Mouse (Mus musculus): ENCODE measurements around the gene Ube2v1.
"Not testable (repeated sequence)": the region's sequence is repeated elsewhere in the genome, so short reads cannot be mapped to it uniquely, and the experiment has no call there.

The Ube2v1 gene

GRCm38 (mm10) chr2:167622965-167623364 lies 8.9 kb downstream of the Ube2v1 start:
- DNase-seq (ENCODE audit: low read depth, low spot score) = no peak

- no peak for DNase-seq (ENCODE audit: low read depth, low spot score)
Measured at GRCm38 (mm10) chr2:167622352-167622751, 9.5 kb downstream of the Ube2v1 start.

- no peak for DNase-seq (ENCODE audit: low read depth, low spot score)
Measured at GRCm38 (mm10) chr2:167621255-167622087, 10.4 kb downstream of the Ube2v1 start.

- DNase-seq (ENCODE audit: low read depth, low spot score) = no peak
Measured at GRCm38 (mm10) chr2:167617472-167617871, 14.4 kb downstream of the Ube2v1 start.

GRCm38 (mm10) chr2:167617034-167617433 lies 14.9 kb downstream of the Ube2v1 start:
- DNase-seq (ENCODE audit: low read depth, low spot score) = no peak

GRCm38 (mm10) chr2:167613335-167613734 lies 18.6 kb downstream of the Ube2v1 start:
- not testable (repeated sequence) for DNase-seq (ENCODE audit: low read depth, low spot score)

GRCm38 (mm10) chr2:167612122-167612521 lies 19.8 kb downstream of the Ube2v1 start:
- DNase-seq (ENCODE audit: low read depth, low spot score) = no peak

GRCm38 (mm10) chr2:167611287-167611686 lies 20.6 kb downstream of the Ube2v1 start:
- no peak for DNase-seq (ENCODE audit: low read depth, low spot score)

- DNase-seq (ENCODE audit: low read depth, low spot score) = no peak
Measured at GRCm38 (mm10) chr2:167606745-167607123, 25.2 kb downstream of the Ube2v1 start.

- DNase-seq (ENCODE audit: low read depth, low spot score) = no peak
Measured at GRCm38 (mm10) chr2:167605817-167606744, 25.8 kb downstream of the Ube2v1 start.

- peak; percentile 20 for DNase-seq (ENCODE audit: low read depth, low spot score)
Measured at GRCm38 (mm10) chr2:167605178-167605794, 26.6 kb downstream of the Ube2v1 start.

- no peak for DNase-seq (ENCODE audit: low read depth, low spot score)
Measured at GRCm38 (mm10) chr2:167602978-167603377, 28.9 kb downstream of the Ube2v1 start.

GRCm38 (mm10) chr2:167602364-167602763 lies 29.5 kb downstream of the Ube2v1 start:
- DNase-seq (ENCODE audit: low read depth, low spot score) = no peak

- DNase-seq (ENCODE audit: low read depth, low spot score) = no peak
Measured at GRCm38 (mm10) chr2:167600481-167600995, 31.4 kb downstream of the Ube2v1 start.

GRCm38 (mm10) chr2:167599917-167600316 lies 32.0 kb downstream of the Ube2v1 start:
- no peak for DNase-seq (ENCODE audit: low read depth, low spot score)

GRCm38 (mm10) chr2:167599195-167599594 lies 32.7 kb downstream of the Ube2v1 start:
- no peak for DNase-seq (ENCODE audit: low read depth, low spot score)

GRCm38 (mm10) chr2:167597492-167598186 lies 34.3 kb downstream of the Ube2v1 start:
- DNase-seq (ENCODE audit: low read depth, low spot score) = no peak

- DNase-seq (ENCODE audit: low read depth, low spot score) = no peak
Measured at GRCm38 (mm10) chr2:167596726-167597491, 35.0 kb downstream of the Ube2v1 start.

GRCm38 (mm10) chr2:167596262-167596661 lies 35.6 kb downstream of the Ube2v1 start:
- DNase-seq (ENCODE audit: low read depth, low spot score) = no peak

GRCm38 (mm10) chr2:167595761-167596171 lies 36.1 kb downstream of the Ube2v1 start:
- no peak for DNase-seq (ENCODE audit: low read depth, low spot score)
